Mouse (Mus musculus) mammary gland, adult 2 months (tissue): ENCODE results near the gene Fam49a. TPM values are rescaled to one million over a fixed set of nuclear protein-coding genes. Genes with fewer than 3 reads are reported as not detected.

Experiments used
- polyA plus RNA-seq: library from polyadenylated mRNA; depleted of rRNA; stranded (reverse); fragments of >200 nt; gene quantifications from 2 replicates; pipeline ENCODE4 v1.2.3, GENCODE M21; 2012; ENCODE audit warnings: low replicate concordance; rRNA removed

Gene Fam49a
- 3.8 and 5.6 TPM in 2 replicates for polyA plus RNA-seq

GRCm38 (mm10) chr12:12261987-12262971 is at the start of gene Fam49a:
TSS of gene Fam49a (plus strand) at chr12:12262139.

